Mouse (Mus musculus): ENCODE measurements around the gene Kcnq2.

- TF ChIP-seq CTCF (IDR thresholded peaks at IDR 0.05; ENCODE audit: borderline replicate concordance, extremely low read depth, insufficient read depth, insufficient read length) (no peak), POLR2A (IDR thresholded peaks at IDR 0.05; ENCODE audit: borderline replicate concordance, extremely low read depth, insufficient read depth, insufficient read length, poor library complexity, severe bottlenecking) (peak; percentile 28; the same call in 1 of the 2 replicates)
Measured at GRCm38 (mm10) chr2:181133837-181134590, 1.1 kb downstream of the Kcnq2 start.

Data from brain, embryonic 14.5 days (tissue).